Mouse (Mus musculus) right cerebral cortex, adult 2 months (tissue): ENCODE measurements at regions not wholly inside any gene's neighbourhood (a gene's known extent, or its start where the extent isn't known, plus 50 kb on each side); places are given as distances from the start of the nearest gene placed in this dataset.

Source experiments
- DNase-seq, 2 experiments: peaks; one replicate each; pipeline ENCODE4 v3.0.0; 2021 to 2022; ENCODE audit warnings: low spot score in 2 of 2

DNA sequence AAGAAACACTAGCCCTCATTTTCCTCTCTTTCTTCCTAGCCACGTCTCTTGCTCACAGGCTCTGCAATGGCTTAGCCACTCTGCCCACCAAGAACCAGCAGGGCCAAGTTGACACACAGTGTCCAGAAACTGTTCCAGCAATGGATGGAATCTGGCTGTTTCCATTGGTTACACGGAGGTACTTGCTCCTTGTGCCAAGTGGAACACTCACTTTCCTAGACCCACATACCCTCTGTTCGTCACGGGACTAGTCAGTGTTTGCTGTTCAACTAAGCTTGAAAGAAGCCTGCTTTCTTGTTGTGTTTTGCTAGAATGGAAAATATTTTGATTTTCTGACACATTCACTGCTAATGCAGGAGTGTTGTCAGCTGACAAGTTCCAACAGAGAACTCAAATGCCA, 575.7 kb upstream of the Gulo start:
- DNase-seq, result no peak

DNA sequence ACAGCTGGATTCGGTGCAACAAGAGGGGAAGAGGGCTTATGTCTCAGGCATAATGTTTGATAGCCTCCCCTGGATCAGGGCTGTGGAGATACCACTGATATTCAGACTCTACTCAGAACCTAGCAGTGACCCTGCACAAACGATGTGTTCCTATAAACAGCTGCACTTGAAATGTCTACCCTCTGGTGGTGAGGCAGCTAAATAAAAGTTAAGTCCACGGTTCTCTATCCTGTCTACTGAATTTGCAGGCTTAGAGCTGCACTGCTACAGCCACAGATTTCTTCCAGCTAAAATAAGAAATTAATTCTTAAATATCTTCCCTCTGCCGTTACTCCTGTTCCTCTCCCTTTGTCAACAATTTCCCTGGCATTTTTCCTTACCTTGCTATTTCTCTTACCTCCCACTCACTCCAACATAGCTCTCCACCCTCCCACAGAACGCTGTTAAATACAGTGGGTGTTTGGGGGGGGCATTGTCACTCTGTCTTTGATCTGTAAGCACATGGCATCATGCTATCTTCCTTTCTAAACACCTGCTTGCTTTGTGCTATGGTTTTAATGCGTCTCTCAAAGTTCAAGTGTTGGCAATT, 571.0 kb upstream of the Gulo start:
- peak; percentile 13 to 23 for DNase-seq

DNA sequence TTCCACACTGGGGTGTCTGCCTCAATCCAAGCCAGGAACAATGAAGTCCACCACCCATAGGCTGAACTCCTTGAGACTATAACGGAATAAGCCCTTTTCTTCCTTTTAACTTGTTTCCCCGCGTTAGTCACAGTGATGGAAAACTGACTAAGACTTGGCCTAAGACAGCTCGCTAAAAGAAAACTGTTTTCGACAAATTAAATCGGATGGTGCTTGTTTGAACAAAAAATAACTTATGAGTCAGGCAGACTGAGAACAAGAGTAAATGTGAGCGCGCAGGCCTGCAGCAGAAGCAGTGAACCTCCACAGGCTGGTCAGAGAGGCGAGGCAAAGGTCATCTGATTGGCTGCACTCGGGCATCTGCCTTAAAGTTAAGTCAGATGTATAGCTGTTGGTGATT, 557.6 kb upstream of the Gulo start:
- no peak for DNase-seq

DNA sequence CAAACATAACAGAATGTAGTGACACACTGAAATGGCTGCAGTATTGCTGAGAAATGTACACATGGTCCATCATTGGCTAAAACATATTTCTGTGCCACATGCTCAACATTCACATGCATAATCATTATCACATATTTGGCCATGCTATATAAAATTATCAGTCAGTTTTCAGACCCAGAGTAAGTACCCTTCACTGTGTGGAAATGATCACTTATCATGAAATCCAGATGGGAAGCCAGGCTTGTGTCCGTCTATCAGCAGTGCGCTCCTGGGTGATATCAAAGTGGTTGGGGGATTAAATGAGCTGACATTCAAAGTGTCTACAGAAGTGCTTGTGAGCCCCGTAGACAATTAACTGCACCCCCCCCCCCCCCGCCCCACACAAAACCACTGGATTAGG, 553.7 kb upstream of the Gulo start:
- DNase-seq, result no peak

DNA sequence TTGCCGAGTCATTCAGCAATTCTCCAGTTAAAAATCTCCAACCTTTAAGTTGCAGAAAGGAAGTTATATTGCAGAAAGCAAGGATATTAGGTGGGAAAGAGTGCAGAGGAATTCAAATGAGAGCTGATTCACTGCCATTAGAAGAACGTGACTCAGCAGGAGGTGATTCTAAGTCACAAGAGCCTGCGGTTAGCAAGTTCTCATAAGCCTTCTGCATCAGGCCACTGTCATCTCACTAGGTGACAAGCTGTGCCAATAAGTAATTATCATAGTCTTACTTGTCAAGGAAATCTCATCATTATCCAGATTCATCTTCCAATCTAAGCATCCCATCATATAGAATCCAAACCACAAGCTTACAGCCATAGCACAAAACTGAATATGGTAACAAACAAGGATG, 552.7 kb upstream of the Gulo start:
- DNase-seq, result no peak

DNA sequence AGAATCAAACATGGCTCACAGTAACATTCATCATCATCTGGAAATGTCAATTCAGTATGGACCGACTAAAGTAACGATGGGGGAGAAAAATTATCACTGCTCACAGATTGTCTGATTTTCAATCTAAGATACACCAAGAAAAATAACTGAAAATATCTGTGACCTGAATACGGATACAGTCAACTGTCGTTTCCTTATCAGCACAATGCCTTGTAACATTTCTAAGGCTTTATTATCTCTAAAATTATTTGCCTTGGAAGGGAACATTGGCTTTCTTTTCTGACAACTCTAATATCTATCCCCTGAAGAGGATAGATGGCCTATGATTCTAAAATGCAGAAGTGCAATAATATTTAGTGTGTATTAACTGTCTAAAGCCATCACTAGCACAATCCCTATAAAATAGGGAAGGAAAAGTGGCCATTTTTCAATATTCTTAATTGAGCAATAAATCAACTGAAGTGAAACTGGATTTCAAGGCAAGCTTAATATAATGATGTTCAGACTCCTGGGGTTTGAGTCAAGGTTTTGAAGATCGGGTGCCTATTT, 552.1 kb upstream of the Gulo start:
- DNase-seq, result no peak

DNA sequence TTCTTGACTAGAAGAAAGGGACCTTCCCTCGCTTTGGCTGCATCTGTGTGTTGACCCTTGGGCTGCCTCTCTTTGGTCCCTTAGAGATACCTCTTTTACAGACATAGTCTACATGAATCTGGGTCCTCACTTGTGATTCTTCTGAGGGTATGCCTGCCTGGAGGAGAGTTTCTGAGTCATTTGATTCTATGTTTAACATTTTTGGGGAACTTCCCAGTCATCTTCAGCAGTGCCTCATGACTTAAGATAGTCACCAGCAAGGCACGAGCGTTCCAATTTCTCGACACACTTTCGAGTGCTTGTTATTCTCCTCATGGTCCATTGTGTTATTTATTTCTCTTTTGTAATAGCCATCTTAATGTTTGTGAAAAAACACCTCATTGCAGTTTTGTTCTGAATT, 549.4 kb upstream of the Gulo start:
- peak; percentile 50 to 55 for DNase-seq

DNA sequence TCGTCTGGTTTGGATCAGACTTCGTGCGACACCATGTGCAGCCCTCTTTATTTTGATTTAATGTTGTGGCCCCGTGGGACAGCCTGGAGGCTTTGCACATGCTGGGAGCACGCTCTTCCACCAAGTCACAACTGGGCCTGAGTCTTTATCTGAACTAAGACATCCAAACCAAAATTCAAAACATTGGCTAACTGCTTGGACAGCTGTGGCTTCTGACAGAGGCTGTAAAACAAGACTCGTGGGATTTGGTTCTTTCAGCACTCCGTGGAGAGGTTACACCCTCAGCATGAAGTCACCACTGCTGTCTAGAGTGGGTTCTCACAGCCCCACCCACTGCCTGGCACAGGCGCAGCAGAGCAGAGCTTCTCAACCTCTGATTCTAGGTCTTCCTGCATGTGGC, 548.6 kb upstream of the Gulo start:
- no peak for DNase-seq

DNA sequence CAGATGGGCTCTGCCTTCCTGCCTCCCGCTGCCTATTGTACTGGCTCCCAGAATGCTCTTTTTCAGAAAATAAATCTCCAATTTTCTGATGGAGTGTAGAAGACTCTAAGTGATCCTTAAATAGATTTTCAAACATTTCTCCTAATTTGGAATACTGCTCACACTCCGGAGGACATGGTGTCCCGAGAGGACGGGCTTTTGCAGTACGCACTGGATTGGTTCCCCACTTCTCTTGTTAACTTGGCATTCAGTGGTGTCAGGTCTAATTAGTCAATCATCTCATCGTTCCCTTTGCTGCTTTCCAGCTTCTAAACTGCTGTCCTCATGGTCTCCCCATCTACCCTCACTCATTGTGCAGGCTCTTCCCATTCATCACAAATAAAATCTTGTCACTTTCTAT, 529.5 kb upstream of the Gulo start:
- DNase-seq, result no peak

DNA sequence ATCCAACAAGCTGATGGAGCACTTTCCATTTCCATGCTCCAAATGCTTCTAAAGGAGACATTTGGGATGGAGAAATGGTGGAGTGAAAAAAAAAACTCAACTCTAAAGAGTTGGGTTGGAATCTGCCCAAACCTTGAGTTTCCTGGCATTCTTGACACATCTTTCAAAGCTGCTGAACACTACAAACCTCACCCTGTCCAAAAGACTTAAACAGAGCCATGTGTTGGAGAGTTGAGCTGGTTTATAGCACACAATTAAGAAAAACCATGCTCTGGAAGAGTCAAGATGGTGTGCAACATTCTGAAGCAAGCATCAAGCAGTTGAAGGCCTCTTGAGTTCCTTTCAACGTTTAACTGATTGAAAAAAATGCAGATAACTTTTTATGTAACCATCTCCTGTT, 525.7 kb upstream of the Gulo start:
- no peak for DNase-seq

DNA sequence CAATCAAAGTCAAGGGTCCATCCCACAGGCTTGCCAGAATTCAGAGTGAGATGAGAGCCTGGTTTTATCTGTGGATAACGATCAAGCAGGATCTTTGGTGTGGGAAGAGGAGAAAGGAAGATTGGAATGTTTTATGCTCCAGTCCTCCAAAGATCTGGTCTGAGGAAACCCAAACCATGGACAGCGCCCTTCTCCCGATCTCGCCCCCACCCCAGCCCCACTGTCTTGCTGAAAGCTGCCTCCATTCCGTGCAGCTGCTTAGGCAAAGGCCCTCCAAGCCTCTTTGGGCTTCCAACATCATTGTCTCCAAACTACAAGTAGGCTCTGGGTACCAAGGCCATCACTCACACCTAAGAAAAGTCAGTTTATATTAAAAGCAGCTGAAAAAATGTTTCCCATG, 519.1 kb upstream of the Gulo start:
- no peak for DNase-seq

DNA sequence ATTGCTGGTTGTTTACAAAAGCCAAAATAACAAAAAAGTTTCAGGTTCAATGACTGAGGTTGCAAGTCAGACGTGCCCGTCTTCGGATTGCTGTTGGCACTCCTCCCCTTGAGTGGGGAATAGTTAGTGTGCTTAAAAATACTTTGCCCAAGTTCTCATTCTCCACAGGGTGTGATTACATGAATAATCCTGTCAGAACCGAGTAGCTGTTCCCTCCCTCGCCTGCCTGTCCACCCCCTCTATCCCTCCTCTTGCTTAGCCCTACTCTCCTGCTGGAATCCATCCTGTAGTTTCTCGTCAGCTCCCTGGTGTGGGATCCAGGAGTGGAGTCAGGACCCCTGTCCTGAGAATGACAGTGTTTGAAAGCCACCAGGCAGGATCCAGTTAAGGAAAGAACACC, 518.1 kb upstream of the Gulo start:
- DNase-seq, result peak; percentile 34 to 39

DNA sequence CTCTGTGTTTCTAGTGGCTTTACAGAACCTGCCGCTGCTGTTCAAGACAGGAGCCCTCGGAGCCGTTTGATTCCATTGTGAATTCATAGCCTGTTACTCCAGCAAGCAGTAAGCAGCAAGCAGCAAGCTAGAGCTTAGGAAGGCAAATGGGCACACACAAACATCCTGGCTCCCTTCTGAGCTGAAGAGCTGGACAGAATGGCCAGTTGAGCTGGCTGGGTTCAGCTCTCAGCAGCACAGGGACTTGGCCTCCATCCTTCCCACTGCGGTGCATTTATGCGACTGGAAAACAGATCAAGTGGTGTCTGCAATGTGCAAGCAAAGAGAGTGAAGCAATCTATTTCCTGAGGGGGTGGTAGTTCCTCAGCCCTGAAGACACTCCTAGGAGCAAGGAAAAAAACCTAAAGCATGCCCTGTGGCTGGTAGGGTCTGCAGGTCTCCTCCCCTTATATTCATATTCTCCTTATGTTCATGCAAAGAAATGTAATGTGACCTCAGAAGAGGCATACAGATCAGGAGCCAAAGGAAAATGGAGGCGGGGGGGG, 513.9 kb upstream of the Gulo start:
- DNase-seq, result no peak

DNA sequence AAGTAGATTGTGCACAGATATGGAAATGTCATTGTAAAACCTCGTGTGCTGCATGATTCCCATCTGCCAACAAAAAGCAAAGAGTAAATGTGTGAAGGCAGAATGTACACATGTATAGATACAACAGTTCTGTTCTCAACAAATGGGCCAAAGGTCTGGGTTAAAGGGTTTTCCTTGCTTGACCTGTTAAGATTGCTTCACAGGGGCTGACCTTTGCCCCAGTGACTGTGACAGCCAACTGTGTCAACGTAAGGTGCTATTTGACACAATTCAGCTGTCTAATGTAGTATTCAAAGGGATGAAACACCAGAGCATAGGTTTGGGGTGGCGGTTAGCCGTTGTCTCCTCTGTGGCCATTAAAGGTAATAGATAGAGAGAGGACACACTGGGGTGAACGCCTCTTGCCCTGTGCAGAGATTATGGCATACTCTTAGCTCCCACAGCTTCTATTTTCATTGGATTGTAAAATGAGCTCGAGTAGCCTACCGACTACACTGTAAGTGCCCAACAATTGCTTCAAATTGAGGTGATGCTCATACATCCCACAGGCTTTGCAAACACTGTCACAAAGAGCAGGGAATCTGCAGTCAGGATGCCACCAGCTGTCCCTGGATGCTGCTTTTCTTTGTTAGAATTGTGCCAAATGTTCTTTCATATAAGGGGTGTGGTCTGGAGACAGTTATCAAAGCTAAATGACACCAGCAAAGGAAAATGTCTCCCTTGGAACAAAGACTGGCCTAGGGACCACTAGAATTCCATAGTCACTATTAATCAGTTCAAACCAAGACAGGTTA, 513.0 kb upstream of the Gulo start:
- no peak for DNase-seq

DNA sequence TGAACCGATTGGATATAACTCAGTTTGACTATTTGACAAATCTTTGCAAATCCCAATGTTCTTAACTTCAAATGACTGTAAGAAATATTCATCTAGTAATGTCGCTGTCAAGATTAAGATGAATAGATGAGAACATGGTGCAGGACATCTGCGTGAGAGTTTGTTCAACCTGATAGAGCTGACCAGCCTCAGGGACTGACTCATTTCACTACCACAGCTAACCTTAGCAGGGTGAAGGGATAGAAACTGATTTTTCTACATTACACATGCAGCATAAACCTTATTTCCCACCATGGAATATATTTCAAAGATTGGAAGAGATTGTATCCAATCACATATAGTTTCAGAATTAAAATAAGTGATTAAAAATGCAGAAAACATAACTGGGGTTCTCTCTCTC, 507.8 kb upstream of the Gulo start:
- DNase-seq, result no peak

DNA sequence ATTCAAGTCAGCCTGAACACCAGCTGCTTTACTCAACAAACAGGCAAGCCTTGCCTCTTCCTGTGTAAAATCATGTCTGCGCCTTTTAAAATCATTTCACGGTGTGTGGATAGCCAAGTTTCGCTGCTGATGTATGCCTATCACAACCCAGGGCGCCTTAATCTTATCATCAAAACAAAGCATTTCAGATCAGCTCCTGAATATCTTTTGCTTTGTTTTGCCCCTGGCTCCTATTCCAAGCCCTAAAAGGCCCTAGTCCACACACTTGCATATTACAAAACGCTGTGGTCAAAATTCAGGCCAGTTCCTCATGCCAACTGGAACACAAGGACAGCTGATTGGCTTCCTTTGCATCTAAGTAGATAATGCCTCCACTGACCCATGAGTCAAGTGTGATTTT, 501.7 kb upstream of the Gulo start:
- DNase-seq, result no peak

DNA sequence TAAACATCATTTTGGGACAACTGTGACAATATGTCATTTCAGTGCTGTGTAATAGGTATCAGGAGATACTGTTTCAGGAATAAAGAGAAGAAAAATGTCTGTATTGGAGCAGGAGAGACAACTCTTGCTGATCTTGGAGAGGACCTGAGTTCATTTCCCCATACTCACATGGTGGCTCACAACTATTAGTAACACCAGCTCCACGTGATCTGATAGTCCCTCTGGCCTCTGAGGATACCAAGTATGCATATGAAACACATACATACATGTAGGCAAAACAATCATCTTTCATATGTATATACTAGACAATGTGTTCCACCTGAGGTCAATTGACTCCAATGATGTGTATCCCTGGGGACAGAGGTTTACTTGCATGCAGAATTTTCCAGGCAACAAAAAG, 501.2 kb upstream of the Gulo start:
- DNase-seq, result no peak

DNA sequence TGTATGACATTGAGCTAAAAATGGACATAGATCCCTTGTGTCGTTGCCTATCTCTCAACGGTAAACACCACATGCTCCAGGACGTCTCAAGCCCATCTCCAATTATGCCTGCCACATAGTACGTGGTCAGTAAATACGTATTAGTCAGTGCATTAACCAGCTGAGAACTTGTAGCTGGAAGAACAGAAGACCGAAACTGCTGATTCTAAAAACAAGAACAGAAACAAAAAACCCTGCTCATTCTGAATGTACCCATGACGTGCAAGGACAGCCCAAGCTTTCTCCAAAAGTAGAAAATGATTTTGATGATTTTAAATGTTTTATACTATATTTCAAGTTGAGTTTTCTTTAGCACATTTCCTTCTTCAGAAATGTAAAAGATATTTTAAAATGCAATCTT, 500.7 kb upstream of the Gulo start:
- DNase-seq, result no peak

DNA sequence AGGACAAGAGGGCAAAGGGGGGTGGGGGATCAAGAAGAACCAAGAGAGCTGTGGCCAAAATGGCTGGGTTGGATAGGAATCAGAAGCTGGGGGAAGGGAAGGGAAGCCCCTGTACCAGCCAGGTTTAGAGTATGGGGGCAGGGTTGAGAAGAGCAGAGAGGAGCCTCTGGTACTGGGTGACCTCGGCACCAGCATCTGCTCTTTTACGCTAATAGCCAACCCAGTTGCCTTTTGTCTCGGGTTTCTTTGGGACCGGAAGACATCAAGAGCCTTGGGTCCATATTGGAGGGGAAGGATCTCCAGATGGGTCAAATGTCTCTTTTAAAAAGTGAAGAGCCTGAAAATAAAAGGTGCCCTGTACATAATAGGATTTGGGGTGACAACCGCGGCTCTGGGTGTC, 493.0 kb upstream of the Gulo start:
- no peak for DNase-seq

DNA sequence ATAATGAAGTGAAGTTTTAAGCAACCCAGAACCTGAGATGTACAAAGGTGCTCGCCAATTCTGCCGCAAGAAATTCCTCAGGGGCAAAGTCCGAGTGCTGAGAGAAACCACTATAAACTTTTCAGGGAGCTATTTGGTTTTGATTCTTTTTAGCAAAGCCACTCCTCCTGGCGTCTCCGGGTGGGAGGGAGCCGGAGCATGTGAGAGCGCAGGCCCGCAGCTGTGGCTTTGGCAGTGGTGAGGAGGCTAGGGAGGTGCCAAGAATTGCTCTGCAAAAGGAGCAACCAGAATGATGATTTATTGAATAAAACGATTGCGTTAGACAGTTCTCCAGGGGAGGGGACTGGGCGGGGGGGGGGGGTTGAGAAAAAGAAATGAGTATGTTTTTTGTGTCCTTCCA, 490.9 kb upstream of the Gulo start:
- DNase-seq, result peak; percentile 53 to 58

DNA sequence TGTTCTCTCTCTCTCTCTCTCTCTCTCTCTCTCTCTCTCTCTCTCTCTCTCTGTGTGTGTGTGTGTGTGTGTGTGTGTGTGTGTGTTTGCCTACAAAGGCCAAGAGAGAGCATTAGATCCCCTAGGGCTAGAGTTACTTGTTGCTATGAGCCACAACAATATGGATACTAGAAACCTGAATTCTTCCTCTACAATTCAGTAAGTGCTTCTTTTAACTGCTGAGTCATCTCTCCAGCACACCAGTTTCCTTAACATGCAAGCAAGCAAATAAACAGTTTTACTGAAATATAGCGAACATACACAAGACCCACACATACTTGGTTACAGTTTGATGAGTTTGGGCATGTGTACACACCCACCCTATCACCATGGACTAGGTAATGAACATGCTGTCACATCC, 486.1 kb upstream of the Gulo start:
- DNase-seq, result no peak

DNA sequence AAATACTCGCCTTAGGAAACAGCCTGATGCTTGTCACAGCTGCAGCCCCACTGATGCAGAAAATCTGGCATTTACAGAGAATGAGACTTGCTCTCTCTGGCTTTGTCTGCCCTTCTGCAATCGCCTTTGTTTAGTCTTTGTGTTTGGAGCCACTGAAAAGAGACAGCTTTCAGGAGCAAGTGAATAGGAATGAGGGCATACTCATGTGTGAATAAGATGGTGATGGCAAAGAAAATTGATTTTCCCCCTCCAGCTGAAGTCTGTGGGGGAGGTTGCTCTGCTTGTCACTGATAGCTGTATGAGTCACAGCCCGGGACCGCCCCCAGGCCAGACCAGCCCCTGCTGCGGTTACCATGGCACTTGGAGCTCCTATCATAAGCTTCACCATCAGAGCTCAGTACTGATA, 485.5 kb upstream of the Gulo start:
- peak; percentile 83 to 85 for DNase-seq

DNA sequence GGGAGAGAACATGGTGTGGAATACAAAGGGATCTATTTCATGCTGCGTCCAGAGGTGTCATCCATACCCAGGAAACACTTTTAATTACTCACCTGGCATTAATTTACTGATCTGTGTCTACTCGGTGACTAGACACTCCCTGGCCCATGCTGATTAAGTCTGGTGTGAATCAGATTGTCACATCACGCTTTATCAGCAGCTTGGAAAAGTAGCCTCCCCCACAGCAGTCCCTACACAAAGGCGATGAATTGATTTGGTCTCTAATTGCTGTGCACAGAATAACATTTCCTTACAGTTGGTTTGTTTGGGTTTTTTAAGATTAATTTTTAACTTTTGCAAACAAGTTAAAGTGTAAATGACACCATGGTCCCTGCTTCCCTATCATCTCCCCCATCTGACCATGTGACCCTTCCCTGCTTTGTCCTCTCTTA, 484.7 kb upstream of the Gulo start:
- DNase-seq, result no peak
